Mouse (Mus musculus) MEL (cell line): ENCODE measurements around the gene Pfn5. TPM values are rescaled to one million over a fixed set of nuclear protein-coding genes. Genes with fewer than 3 reads are reported as not detected.
"Not testable (repeated sequence)": the region's sequence is repeated elsewhere in the genome, so short reads cannot be mapped to it uniquely, and the experiment has no call there.

Source experiments
- DNase-seq: peaks from one replicate; pipeline ENCODE4 v3.0.0; 2011; ENCODE audit warnings: low read depth, low spot score
- H3K27ac ChIP-seq: 2 replicates; pipeline ENCODE4 v1.5.1; 2012; ENCODE audit warnings: low read depth, mild to moderate bottlenecking, control low read depth, low read length, moderate library complexity; ENCODE audit not compliant: control insufficient read depth
- H3K27me3 ChIP-seq, 2 experiments: fragments of 150-350 bp in 1 of 2; sonication (generic) in 1 of 2; 2 replicates each; pipeline ENCODE4 v1.6.1; 2012; ENCODE audit warnings: low read length in 2 of 2, mild to moderate bottlenecking in 2 of 2, improper control_type of control experiment in 1 of 2, moderate library complexity in 1 of 2; ENCODE audit not compliant: insufficient read depth in 2 of 2, control insufficient read depth in 1 of 2
- H3K36me3 ChIP-seq, 2 experiments: 2 replicates each; pipeline ENCODE4 v1.6.1; 2012 to 2014; ENCODE audit warnings: low read length in 2 of 2, improper control_type of control experiment in 1 of 2, inconsistent platforms in 1 of 2, mild to moderate bottlenecking in 1 of 2; ENCODE audit not compliant: insufficient read depth in 2 of 2, control insufficient read depth in 1 of 2
- H3K4me1 ChIP-seq, 2 experiments: fragments of 150-350 bp in 1 of 2; sonication (generic) in 1 of 2; 2 replicates each; pipeline ENCODE4 v1.6.1; 2012; ENCODE audit warnings: low read length in 2 of 2, improper control_type of control experiment in 1 of 2, mild to moderate bottlenecking in 1 of 2; ENCODE audit not compliant: insufficient read depth in 2 of 2, control insufficient read depth in 1 of 2
- H3K4me3 ChIP-seq, 2 experiments: fragments of 150-350 bp in 1 of 2; sonication (generic) in 1 of 2; 2 replicates each; pipeline ENCODE4 v1.5.1; 2012; ENCODE audit warnings: low read depth in 2 of 2, low read length in 2 of 2, mild to moderate bottlenecking in 2 of 2, moderate library complexity in 2 of 2, control low read depth in 1 of 2, improper control_type of control experiment in 1 of 2; ENCODE audit not compliant: control insufficient read depth in 1 of 2, insufficient read depth in 1 of 2
- H3K79me2 ChIP-seq: 2 replicates; pipeline ENCODE4 v1.6.1; 2012; ENCODE audit warnings: mild to moderate bottlenecking, low read length, moderate library complexity; ENCODE audit not compliant: control insufficient read depth, poor library complexity, insufficient read depth
- H3K9ac ChIP-seq: 2 replicates; pipeline ENCODE4 v1.6.1; 2012; ENCODE audit warnings: low read depth, mild to moderate bottlenecking, control low read depth, low read length, moderate library complexity; ENCODE audit not compliant: control insufficient read depth, poor library complexity, severe bottlenecking
- H3K9me3 ChIP-seq: fragments of 150-350 bp; sonication (generic); replicated peaks from 2 replicates; pipeline ENCODE4 v1.6.1; 2012; ENCODE audit warnings: mild to moderate bottlenecking, low read length, improper control_type of control experiment, moderate library complexity; ENCODE audit not compliant: insufficient read depth
- BHLHE40 ChIP-seq: IDR thresholded peaks from 2 replicates; pipeline ENCODE4 v1.6.1; 2012; ENCODE audit warnings: low read depth, mild to moderate bottlenecking, inconsistent platforms, low read length, improper control_type of control experiment, borderline replicate concordance
- CTCF ChIP-seq, 3 experiments: IDR thresholded peaks in 2 of 3; conservative IDR thresholded peaks in 1 of 3; 2 replicates each; pipeline ENCODE4 v1.5.1; 2011 to 2012; ENCODE audit warnings: low read length in 3 of 3, low read depth in 2 of 3, mild to moderate bottlenecking in 2 of 3, improper control_type of control experiment in 1 of 3, inconsistent platforms in 1 of 3, mixed read lengths in 1 of 3, moderate library complexity in 1 of 3; ENCODE audit not compliant: control insufficient read depth in 1 of 3, insufficient read depth in 1 of 3, poor library complexity in 1 of 3, severe bottlenecking in 1 of 3
- EP300 ChIP-seq, 2 experiments: IDR thresholded peaks; 2 replicates each; pipeline ENCODE4 v1.6.1; 2011; ENCODE audit warnings: improper control_type of control experiment in 2 of 2, low read length in 2 of 2, low read depth in 1 of 2, mild to moderate bottlenecking in 1 of 2
- ETS1 ChIP-seq: IDR thresholded peaks from 2 replicates; pipeline ENCODE4 v1.6.1; 2012; ENCODE audit warnings: low read depth, mild to moderate bottlenecking, inconsistent platforms, low read length, improper control_type of control experiment, moderate library complexity
- GABPA ChIP-seq: IDR thresholded peaks from 2 replicates; pipeline ENCODE4 v1.6.1; 2012; ENCODE audit warnings: low read depth, mild to moderate bottlenecking, inconsistent platforms, low read length, improper control_type of control experiment, moderate library complexity
- GATA1 ChIP-seq: IDR thresholded peaks from 2 replicates; pipeline ENCODE4 v1.6.1; 2011; ENCODE audit warnings: low read depth, low read length, improper control_type of control experiment
- HCFC1 ChIP-seq: IDR thresholded peaks from 2 replicates; pipeline ENCODE4 v1.6.1; 2012; ENCODE audit warnings: low read depth, mild to moderate bottlenecking, inconsistent platforms, low read length, improper control_type of control experiment, moderate library complexity
- MAZ ChIP-seq: IDR thresholded peaks from 2 replicates; pipeline ENCODE4 v1.6.1; 2012; ENCODE audit warnings: low read depth, mild to moderate bottlenecking, inconsistent platforms, low read length, improper control_type of control experiment
- POLR2A ChIP-seq, 2 experiments: IDR thresholded peaks; 2 replicates each; pipeline ENCODE4 v1.6.1; 2011 to 2012; ENCODE audit warnings: low read length in 2 of 2, mild to moderate bottlenecking in 2 of 2, control low read depth in 1 of 2, improper control_type of control experiment in 1 of 2, low read depth in 1 of 2, moderate library complexity in 1 of 2; ENCODE audit not compliant: control insufficient read depth in 1 of 2, insufficient read depth in 1 of 2, poor library complexity in 1 of 2
- RAD21 ChIP-seq: IDR thresholded peaks from 2 replicates; pipeline ENCODE4 v1.6.1; 2011; ENCODE audit warnings: mild to moderate bottlenecking, low read depth, low read length, improper control_type of control experiment
- RCOR1 ChIP-seq: IDR thresholded peaks from 2 replicates; pipeline ENCODE4 v1.6.1; 2012; ENCODE audit warnings: low read depth, mild to moderate bottlenecking, inconsistent platforms, low read length, improper control_type of control experiment
- SIN3A ChIP-seq: IDR thresholded peaks from 2 replicates; pipeline ENCODE4 v1.6.1; 2012; ENCODE audit warnings: low read length, improper control_type of control experiment, inconsistent platforms
- TAL1 ChIP-seq: IDR thresholded peaks from 2 replicates; pipeline ENCODE4 v1.6.1; 2012; ENCODE audit warnings: mild to moderate bottlenecking, inconsistent platforms, low read length, moderate library complexity, mixed read lengths
- TBP ChIP-seq: IDR thresholded peaks from 2 replicates; pipeline ENCODE4 v1.8.0; 2011; ENCODE audit warnings: low read depth, low read length, improper control_type of control experiment
- TCF12 ChIP-seq: IDR thresholded peaks from 2 replicates; pipeline ENCODE4 v1.6.1; 2014; ENCODE audit warnings: low read depth, mild to moderate bottlenecking, inconsistent platforms, low read length, improper control_type of control experiment, moderate library complexity
- UBTF ChIP-seq: IDR thresholded peaks from 2 replicates; pipeline ENCODE4 v1.6.1; 2012; ENCODE audit warnings: low read depth, mild to moderate bottlenecking, inconsistent platforms, low read length, improper control_type of control experiment, moderate library complexity, borderline replicate concordance; ENCODE audit not compliant: insufficient read depth
- USF2 ChIP-seq, 2 experiments: IDR thresholded peaks; 2 replicates each; pipeline ENCODE4 v1.6.1; 2011 to 2012; ENCODE audit warnings: improper control_type of control experiment in 2 of 2, low read length in 2 of 2, borderline replicate concordance in 1 of 2, inconsistent platforms in 1 of 2, low read depth in 1 of 2, mild to moderate bottlenecking in 1 of 2; ENCODE audit not compliant: insufficient read depth in 1 of 2
- polyA plus RNA-seq, 2 experiments: library from polyadenylated mRNA; stranded (reverse) in 1 of 2; unstranded in 1 of 2; fragments of >175 nt in 1 of 2; fragments of >200 nt in 1 of 2; gene quantifications; 2 replicates each; pipeline versions ENCODE4 v1.2.1 to v1.2.4; 2012; ENCODE audit warnings: low replicate concordance in 2 of 2, low read depth in 1 of 2; ENCODE audit not compliant: insufficient read length in 2 of 2, insufficient read depth in 1 of 2, missing spikeins in 1 of 2
- total RNA-seq: library from RNA; depleted of rRNA; stranded (reverse); fragments of 300-350 nt; gene quantifications from 2 replicates; pipeline ENCODE4 v1.2.3, GENCODE M21; 2012

The Pfn5 gene
- total and polyA plus RNA-seq, 3 experiments: not detected

- TF ChIP-seq EP300 (IDR thresholded peaks at IDR 0.05; ENCODE audit: low read depth in 1 of 2, low read length in 2 of 2) (peak; percentile 69 to 76), CTCF (IDR thresholded peaks at IDR 0.05 in 2 of 3, conservative IDR thresholded peaks at IDR 0.05 in 1 of 3; ENCODE audit: control insufficient read depth in 1 of 3, insufficient read depth in 1 of 3, low read depth in 2 of 3, low read length in 3 of 3, poor library complexity in 1 of 3, severe bottlenecking in 1 of 3) (no peak), USF2 (IDR thresholded peaks at IDR 0.05; ENCODE audit: borderline replicate concordance in 1 of 2, insufficient read depth in 1 of 2, low read depth in 1 of 2, low read length in 2 of 2) (no peak), SIN3A (0 out of 2 replicates have a peak, but pooled peaks have one; percentile 25), TBP (no peak), ETS1 (peak; percentile 56; the same call in 1 of the 2 replicates), TAL1 (no peak), GATA1 (peak; percentile 67; the same call in 1 of the 2 replicates), RCOR1 (0 out of 2 replicates have a peak, but pooled peaks have one; percentile 31), TCF12 (peak; percentile 66; the same call in 1 of the 2 replicates), RAD21 (no peak), UBTF (no peak)
- TF ChIP-seq, all 39 proteins: peak for 6
- peak; percentile 60 for DNase-seq
- Histone ChIP-seq H3K4me1 (peaks cover 2 to 17% of the 10 kb centered on the region in 2 experiments; a peak in 3 of 4 replicates), H3K27ac (peak overlapping the region; percentile 53), H3K9me3 (no peaks in the 10 kb centered on the region), H3K27me3 (no peaks in the 10 kb centered on the region), H3K9ac (no peak overlapping the region), H3K4me3 (no peak overlapping the region), H3K36me3 (peaks cover 0 to 15% of the 10 kb centered on the region in 2 experiments; a peak in 2 of 4 replicates), H3K79me2 (no peaks in the 10 kb centered on the region)
Observed at GRCm38 (mm10) chrX:95525166-95525565, 32.7 kb upstream of the Pfn5 start.

- not testable (repeated sequence) for H3K36me3 ChIP-seq, H3K9me3 ChIP-seq, H3K9ac ChIP-seq, H3K79me2 ChIP-seq, H3K4me3 ChIP-seq, H3K27me3 ChIP-seq, H3K4me1 ChIP-seq
- DNase-seq: peak; percentile 13
- TF ChIP-seq TCF12: peak; percentile 71; the same call in 1 of the 2 replicates
- TF ChIP-seq GATA1: peak; percentile 32; the same call in 1 of the 2 replicates
- peak; percentile 38 to 58; a peak in 1 of 4 replicates for TF ChIP-seq EP300 (IDR thresholded peaks at IDR 0.05; ENCODE audit: low read depth in 1 of 2, low read length in 2 of 2)
- peak overlapping the region; percentile 24; the same call in 1 of the 2 replicates for H3K27ac ChIP-seq
Observed at GRCm38 (mm10) chrX:95535493-95535892, 22.4 kb upstream of the Pfn5 start.

GRCm38 (mm10) chrX:95554321-95554720 is 3.6 kb upstream of the Pfn5 start:
- Histone ChIP-seq H3K36me3 (no peaks in the 10 kb centered on the region), H3K79me2 (no peaks in the 10 kb centered on the region), H3K27ac (no peak overlapping the region), H3K4me3 (no peak overlapping the region), H3K9ac (no peak overlapping the region), H3K4me1 (no peaks in the 10 kb centered on the region), H3K27me3 (no peaks in the 10 kb centered on the region), H3K9me3 (no peaks in the 10 kb centered on the region)
- DNase-seq: no peak
- TF ChIP-seq HCFC1 (no peak), POLR2A (IDR thresholded peaks at IDR 0.05; ENCODE audit: control insufficient read depth in 1 of 2, insufficient read depth in 1 of 2, low read depth in 1 of 2, low read length in 2 of 2, poor library complexity in 1 of 2) (no peak), UBTF (no peak), GATA1 (no peak), USF2 (IDR thresholded peaks at IDR 0.05; ENCODE audit: borderline replicate concordance in 1 of 2, insufficient read depth in 1 of 2, low read depth in 1 of 2, low read length in 2 of 2) (no peak), ETS1 (no peak), GABPA (no peak), TBP (no peak), TCF12 (no peak), MAZ (no peak), BHLHE40 (no peak), SIN3A (no peak)
